Mouse (Mus musculus) thymus, adult 2 months (tissue): Measurements from ENCODE around the gene Fcrl5.
"Not testable (repeated sequence)": the region's sequence is repeated elsewhere in the genome, so short reads cannot be mapped to it uniquely, and the experiment has no call there.

Experiments
- CTCF ChIP-seq: fragments of 200-500 bp; IDR thresholded peaks from 2 replicates; pipeline ENCODE4 v1.5.1; 2012; ENCODE audit warnings: mild to moderate bottlenecking, control low read depth, low read length, moderate library complexity, borderline replicate concordance; ENCODE audit not compliant: control insufficient read depth, poor library complexity, insufficient read depth; ENCODE audit errors: extremely low read depth
- POLR2A ChIP-seq: fragments of 200-500 bp; IDR thresholded peaks from 2 replicates; pipeline ENCODE4 v1.6.1; 2012; ENCODE audit warnings: mild to moderate bottlenecking, low read length, control low read depth, moderate library complexity; ENCODE audit not compliant: control insufficient read depth, poor library complexity, insufficient read depth; ENCODE audit errors: extremely low read depth

DNA sequence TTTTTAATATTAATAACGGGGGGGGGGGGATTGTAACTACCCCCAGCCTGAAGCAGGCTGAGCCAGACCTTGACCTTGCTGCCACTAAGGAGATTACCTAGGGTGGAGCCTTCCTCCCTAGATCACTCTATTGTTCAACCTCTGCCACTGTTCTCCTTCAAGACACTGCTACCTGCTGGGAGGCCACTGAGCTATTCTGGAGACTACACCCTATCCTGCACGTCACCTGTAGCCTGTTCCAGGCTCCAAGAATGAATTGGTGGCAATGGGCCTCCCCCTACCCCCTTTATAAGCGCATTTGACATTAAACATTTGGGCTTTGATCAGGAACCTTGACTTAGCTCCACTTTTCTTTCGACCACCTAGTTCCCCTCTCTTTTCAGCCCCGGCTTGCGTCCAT lies 43.0 kb downstream of the Fcrl5 start:
- TF ChIP-seq CTCF, POLR2A: not testable (repeated sequence)
